Mouse (Mus musculus): ENCODE results near the gene Gm17332. TPM values are rescaled to one million over a fixed set of nuclear protein-coding genes. Genes with fewer than 3 reads are reported as not detected.
"Not testable (repeated sequence)": the region's sequence is repeated elsewhere in the genome, so short reads cannot be mapped to it uniquely, and the experiment has no call there.

The Gm17332 gene
- polyA plus RNA-seq, 1 experiment from 2014 or later, result not detected

- not testable (repeated sequence) for H3K9me3 ChIP-seq; H3K27ac ChIP-seq; H3K36me3 ChIP-seq; H3K9ac ChIP-seq; ATAC-seq (ENCODE audit: low FRiP score, low read depth); H3K4me1 ChIP-seq; H3K4me2 ChIP-seq (replicated peaks); H3K4me3 ChIP-seq; H3K27me3 ChIP-seq (replicated peaks)
- 59% methylated on average over 4 of the region's 4 CpGs for WGBS
Observed at GRCm38 (mm10) chr11:31133726-31134125, 48.5 kb downstream of the Gm17332 start.

Other genes starting within 250 kb of the Gm17332 start
- 10.7 TPM in 2 replicates for gene Erlec1, start 228.1 kb downstream of the Gm17332 start, polyA plus RNA-seq (2016; fragmentation: Nextera tagmentation; extraction: Ambion mirVana)
- gene Chac2, start 196.1 kb downstream of the Gm17332 start, polyA plus RNA-seq (2016; fragmentation: Nextera tagmentation; extraction: Ambion mirVana), result 17.4 and 17.5 TPM in 2 replicates
- 0.94 and 1.2 TPM in 2 replicates for gene Stc2, start 187.6 kb upstream of the Gm17332 start, polyA plus RNA-seq (2016; fragmentation: Nextera tagmentation; extraction: Ambion mirVana)

Measured in neural tube, embryonic 12.5 days (tissue).